Mouse (Mus musculus) embryonic fibroblast, embryonic 13.5 days (primary cell): ENCODE measurements around the gene Hnrnpdl.

Experiments used
- CTCF ChIP-seq: IDR thresholded peaks from 2 replicates; pipeline ENCODE4 v1.5.1; 2011; ENCODE audit warnings: mild to moderate bottlenecking, control low read depth, low read length, moderate library complexity, borderline replicate concordance; ENCODE audit not compliant: insufficient read depth
- POLR2A ChIP-seq: IDR thresholded peaks from 2 replicates; pipeline ENCODE4 v1.6.1; 2011; ENCODE audit warnings: low read depth, mild to moderate bottlenecking, control low read depth, low read length, moderate library complexity

- TF ChIP-seq CTCF (no peak), POLR2A (no peak)
Observed at GRCm38 (mm10) chr5:100032107-100032506, 7.4 kb downstream of the Hnrnpdl start.
